Mouse (Mus musculus) myocyte (in vitro differentiated cells): ENCODE results near the gene Fam129b. TPM values are rescaled to one million over a fixed set of nuclear protein-coding genes. Genes with fewer than 3 reads are reported as not detected.

Source experiments
- H3K27me3 ChIP-seq: one replicate; pipeline ENCODE4 v1.6.1; 2011; ENCODE audit not compliant: control insufficient read depth, insufficient read depth, insufficient read length
- H3K36me3 ChIP-seq: one replicate; pipeline ENCODE4 v1.6.1; 2011; ENCODE audit not compliant: control insufficient read depth, insufficient read depth
- H3K4me2 ChIP-seq: one replicate; pipeline ENCODE4 v1.6.1; 2011; ENCODE audit warnings: low read depth, control low read depth
- H3K4me3 ChIP-seq: one replicate; pipeline ENCODE4 v1.5.1; 2011; ENCODE audit warnings: mild to moderate bottlenecking, control low read depth, moderate library complexity
- H3K79me2 ChIP-seq: one replicate; pipeline ENCODE4 v1.6.1; 2011; ENCODE audit not compliant: control insufficient read depth, insufficient read depth
- H3ac ChIP-seq: one replicate; pipeline ENCODE4 v1.6.1; 2011; ENCODE audit not compliant: control insufficient read depth, insufficient read length
- CEBPB ChIP-seq: IDR thresholded peaks from 2 replicates; pipeline ENCODE4 v1.6.1; 2011; ENCODE audit warnings: mild to moderate bottlenecking, moderate library complexity; ENCODE audit not compliant: poor library complexity, insufficient read depth, severe bottlenecking
- E2F4 ChIP-seq: IDR thresholded peaks from one replicate; pipeline ENCODE4 v1.6.1; 2011; ENCODE audit warnings: mild to moderate bottlenecking, control low read depth, moderate library complexity; ENCODE audit not compliant: insufficient read depth
- MYOD1 ChIP-seq, 3 experiments: IDR thresholded peaks; one replicate each; pipeline ENCODE4 v1.6.1; 2011; ENCODE audit warnings: control low read depth in 2 of 3, low read depth in 2 of 3, mild to moderate bottlenecking in 2 of 3, moderate library complexity in 1 of 3; ENCODE audit not compliant: insufficient read length in 2 of 3, control insufficient read depth in 1 of 3
- MYOG ChIP-seq, 3 experiments: IDR thresholded peaks; one replicate each; pipeline ENCODE4 v1.6.1; 2011; ENCODE audit warnings: control low read depth in 2 of 3, low read depth in 2 of 3, mild to moderate bottlenecking in 2 of 3; ENCODE audit not compliant: insufficient read length in 2 of 3, control insufficient read depth in 1 of 3, insufficient read depth in 1 of 3
- POLR2A ChIP-seq: IDR thresholded peaks from one replicate; pipeline ENCODE4 v1.6.1; 2011; ENCODE audit warnings: low read depth, mild to moderate bottlenecking, control low read depth, moderate library complexity; ENCODE audit not compliant: insufficient read length
- POLR2AphosphoS2 ChIP-seq: IDR thresholded peaks from one replicate; pipeline ENCODE4 v1.6.1; 2011; ENCODE audit warnings: low read depth, control low read depth; ENCODE audit not compliant: insufficient read length
- REST ChIP-seq: IDR thresholded peaks from one replicate; pipeline ENCODE4 v1.6.1; 2011; ENCODE audit warnings: mild to moderate bottlenecking, control low read depth, moderate library complexity; ENCODE audit not compliant: insufficient read depth, insufficient read length
- SRF ChIP-seq: IDR thresholded peaks from one replicate; pipeline ENCODE4 v1.6.1; 2011; ENCODE audit warnings: low read depth; ENCODE audit not compliant: control insufficient read depth, insufficient read length
- TCF12 ChIP-seq: IDR thresholded peaks from one replicate; pipeline ENCODE4 v1.6.1; 2011; ENCODE audit warnings: mild to moderate bottlenecking, control low read depth; ENCODE audit not compliant: poor library complexity, insufficient read depth, severe bottlenecking
- TCF3 ChIP-seq: IDR thresholded peaks from one replicate; pipeline ENCODE4 v1.6.1; 2011; ENCODE audit warnings: low read depth, control low read depth; ENCODE audit not compliant: insufficient read length
- USF1 ChIP-seq: IDR thresholded peaks from one replicate; pipeline ENCODE4 v1.6.1; 2011; ENCODE audit warnings: low read depth, mild to moderate bottlenecking, control low read depth, moderate library complexity
- polyA plus RNA-seq: library from polyadenylated mRNA; unstranded; fragments of >200 nt; fragmentation: generic; extraction: Trizol; gene quantifications from one replicate; pipeline ENCODE4 v1.2.1, GENCODE M21; 2012; ENCODE audit warnings: missing spikeins

The Fam129b gene
- polyA plus RNA-seq, 1 experiment, result 204 TPM

DNA sequence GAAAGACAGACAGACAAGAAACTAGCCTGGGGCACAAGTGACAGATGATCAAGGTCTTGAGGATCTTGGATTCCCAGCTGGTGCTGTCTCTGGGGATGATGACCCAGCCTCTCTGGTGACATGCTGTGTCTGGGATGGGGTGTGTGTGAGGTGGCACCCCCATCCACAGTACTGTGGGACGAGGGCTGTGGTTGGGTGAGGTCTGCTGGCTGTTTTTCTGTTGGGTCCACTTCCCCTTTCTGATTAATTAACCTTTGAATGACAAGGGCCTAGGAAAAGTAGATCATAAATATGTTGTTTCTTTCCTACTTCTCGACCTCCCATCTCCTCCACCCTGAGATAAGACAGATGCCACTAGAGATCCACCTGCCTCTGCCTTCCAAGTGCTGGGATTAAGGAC lies 18.2 kb downstream of the Fam129b start:
- Histone ChIP-seq H3K27me3 (no peaks in the 10 kb centered on the region), H3K36me3 (peaks cover 12% of the 10 kb centered on the region), H3K79me2 (peaks cover 90% of the 10 kb centered on the region), H3ac (no peak overlapping the region), H3K4me2 (no peak overlapping the region), H3K4me3 (no peak overlapping the region)
- TF ChIP-seq MYOG (IDR thresholded peaks at IDR 0.05; ENCODE audit: control insufficient read depth in 1 of 3, insufficient read depth in 1 of 3, insufficient read length in 2 of 3, low read depth in 2 of 3) (peak in 1 of 3 experiments; percentile 45), MYOD1 (IDR thresholded peaks at IDR 0.05; ENCODE audit: control insufficient read depth in 1 of 3, insufficient read length in 2 of 3, low read depth in 2 of 3) (peak in 1 of 3 experiments; percentile 44), TCF12 (no peak)

- H3ac ChIP-seq, result no peak overlapping the region
- H3K79me2 ChIP-seq, result peaks cover 90% of the 10 kb centered on the region
- H3K4me3 ChIP-seq, result no peak overlapping the region
- peak overlapping the region; percentile 61 for H3K4me2 ChIP-seq
- H3K27me3 ChIP-seq, result no peaks in the 10 kb centered on the region
- TF ChIP-seq SRF (no peak), TCF12 (no peak), POLR2A (peak; percentile 13), MYOG (IDR thresholded peaks at IDR 0.05; ENCODE audit: control insufficient read depth in 1 of 3, insufficient read depth in 1 of 3, insufficient read length in 2 of 3, low read depth in 2 of 3) (peak in 2 of 3 experiments; percentile 16 to 51), E2F4 (no peak), MYOD1 (IDR thresholded peaks at IDR 0.05; ENCODE audit: control insufficient read depth in 1 of 3, insufficient read length in 2 of 3, low read depth in 2 of 3) (peak in 2 of 3 experiments; percentile 1 to 63)
- H3K36me3 ChIP-seq, result peaks cover 12% of the 10 kb centered on the region
These were observed 19.7 kb downstream of the Fam129b start for GRCm38 (mm10) chr2:32895606-32896106.

DNA sequence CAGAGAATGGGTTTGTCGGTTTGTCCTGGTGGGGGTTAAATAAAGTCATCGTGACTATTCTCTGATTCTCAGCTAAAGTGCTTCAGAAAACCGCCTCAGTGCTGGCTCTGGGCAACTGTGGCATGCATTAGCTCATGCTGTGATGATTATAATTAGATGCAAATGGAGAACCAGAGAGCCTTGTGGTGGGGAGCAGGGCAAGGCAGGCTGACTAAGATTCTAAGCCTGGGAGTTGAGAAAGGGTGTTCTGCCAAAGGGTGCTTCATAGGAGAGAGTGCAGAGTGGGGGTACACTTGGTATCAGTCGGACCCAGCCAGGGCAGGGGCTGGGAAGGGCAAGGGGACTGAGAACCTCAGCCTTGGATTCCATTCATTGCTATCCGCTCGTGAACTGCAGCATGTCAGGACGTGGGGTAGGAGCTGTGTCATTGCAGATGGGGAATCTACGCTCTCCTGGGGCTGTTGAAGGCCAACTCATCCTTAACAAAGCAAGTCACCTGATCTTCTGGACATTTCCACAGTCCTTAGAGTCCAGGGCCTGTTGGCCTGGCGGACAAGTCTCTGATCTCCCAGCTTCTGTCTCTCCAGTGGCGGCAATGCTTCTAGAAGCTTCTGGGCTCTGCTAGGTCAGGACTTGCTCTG lies 20.7 kb downstream of the Fam129b start:
- peaks cover 12% of the 10 kb centered on the region for H3K36me3 ChIP-seq
- H3K27me3 ChIP-seq, result no peaks in the 10 kb centered on the region
- no peak overlapping the region for H3ac ChIP-seq
- TF ChIP-seq MYOD1 (IDR thresholded peaks at IDR 0.05; ENCODE audit: control insufficient read depth in 1 of 3, insufficient read length in 2 of 3, low read depth in 2 of 3), result peak in 1 of 3 experiments; percentile 0
- TF ChIP-seq CEBPB, result no peak
- TF ChIP-seq POLR2A, result no peak
- TF ChIP-seq TCF12, result no peak
- TF ChIP-seq E2F4, result no peak
- H3K79me2 ChIP-seq, result peaks cover 90% of the 10 kb centered on the region
- H3K4me2 ChIP-seq, result peak overlapping the region; percentile 61
- H3K4me3 ChIP-seq, result no peak overlapping the region

GRCm38 (mm10) chr2:32898983-32899382 lies 23.1 kb downstream of the Fam129b start:
- Histone ChIP-seq H3K27me3 (no peaks in the 10 kb centered on the region), H3K79me2 (peaks cover 90% of the 10 kb centered on the region), H3K36me3 (no peaks in the 10 kb centered on the region), H3K4me2 (no peak overlapping the region), H3ac (no peak overlapping the region), H3K4me3 (no peak overlapping the region)
- no peak for TF ChIP-seq REST
- TF ChIP-seq POLR2AphosphoS2, result no peak
- no peak for TF ChIP-seq POLR2A
- TF ChIP-seq TCF12, result no peak
- no peak for TF ChIP-seq USF1

DNA sequence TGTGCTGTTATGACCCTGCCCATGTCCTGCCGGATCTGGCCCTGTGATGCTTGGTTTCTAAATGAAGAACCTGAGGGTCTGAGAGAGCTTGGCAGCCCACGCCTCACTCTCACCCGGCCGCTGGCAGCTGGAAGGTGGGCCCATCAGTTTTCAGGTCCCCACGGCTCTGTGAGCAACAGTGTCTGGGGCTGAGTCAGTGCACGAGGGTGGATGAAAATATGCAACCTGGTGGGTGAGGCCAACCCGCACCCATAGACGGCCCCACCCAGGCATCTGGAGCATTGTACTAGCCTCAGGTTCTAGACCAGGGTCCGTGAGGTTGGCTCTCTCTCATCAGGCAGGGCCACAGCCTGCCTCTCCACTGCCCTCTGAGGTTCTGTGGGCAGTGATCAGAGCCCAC lies 26.2 kb downstream of the Fam129b start:
- peaks cover 5% of the 10 kb centered on the region for H3K36me3 ChIP-seq
- no peaks in the 10 kb centered on the region for H3K27me3 ChIP-seq
- peaks cover 94% of the 10 kb centered on the region for H3K79me2 ChIP-seq
- no peak overlapping the region for H3K4me3 ChIP-seq
- TF ChIP-seq SRF (no peak), MYOG (IDR thresholded peaks at IDR 0.05; ENCODE audit: control insufficient read depth in 1 of 3, insufficient read depth in 1 of 3, insufficient read length in 2 of 3, low read depth in 2 of 3) (peak in 1 of 3 experiments; percentile 58), E2F4 (no peak), REST (no peak), CEBPB (no peak), TCF3 (no peak), POLR2AphosphoS2 (no peak), POLR2A (no peak)
- no peak overlapping the region for H3ac ChIP-seq
- H3K4me2 ChIP-seq, result peak overlapping the region; percentile 3
